9 mouse cellular contexts compared by ENCODE assay signal in the genomic region with DNA sequence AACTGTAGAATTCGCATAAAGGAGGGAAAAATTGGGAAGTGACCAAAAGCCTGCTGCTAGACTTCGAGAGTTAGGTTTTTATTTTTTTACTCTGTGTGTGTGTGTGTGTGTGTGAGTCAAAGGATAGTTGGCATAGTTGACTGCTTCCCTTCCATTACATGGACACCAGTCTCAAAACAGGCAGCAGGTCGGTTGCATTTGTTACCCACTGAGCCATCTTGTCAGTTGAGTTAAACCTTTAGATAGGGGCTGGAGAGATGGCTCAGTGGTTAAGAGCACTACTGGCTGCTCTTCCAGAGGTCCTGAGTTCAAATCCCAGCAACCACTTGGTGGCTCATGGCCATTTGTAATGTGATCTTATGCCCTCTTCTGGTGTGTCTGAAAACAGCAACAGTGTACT. TPM values are rescaled to one million over a fixed set of nuclear protein-coding genes. Genes with fewer than 3 reads are reported as not detected.
DNase-seq lines count a peak whose midpoint lies in the region; ATAC-seq lines count a peak whose summit lies in the region.
"Had no signal": no experiment of that assay in that cellular context is flagged by ENCODE, and none has a peak within 500 bp of the region (broad histone marks: within the 10 kb centered on the region; RNA-seq: fewer than 3 reads in every experiment).

No protein-coding gene starts in this region.

- H3K4me1 ChIP-seq in lung, embryonic 16.5 days (replicated peaks; ENCODE audit: control insufficient read depth, insufficient read depth, low read length), result peaks cover 11% of the 10 kb centered on the region
- peaks cover 13% of the 10 kb centered on the region for H3K4me1 ChIP-seq in embryonic facial prominence, embryonic 15.5 days
- H3K4me1 ChIP-seq in limb, embryonic 10.5 days, result peaks cover 12% of the 10 kb centered on the region
- H3K4me1 ChIP-seq in neural tube, embryonic 15.5 days, result peaks cover 23% of the 10 kb centered on the region

- ATAC-seq in lung, embryonic 16.5 days (ENCODE audit: low read depth), result no peak
- ATAC-seq in embryonic facial prominence, embryonic 15.5 days (ENCODE audit: insufficient number of reproducible peaks, low FRiP score, low TSS enrichment, low read depth), result no peak
- ATAC-seq in neural tube, embryonic 15.5 days (ENCODE audit: low FRiP score), result no peak

- H3K4me2 ChIP-seq in lung, embryonic 16.5 days (ENCODE audit: low read depth, low read length), result peak overlapping the region; percentile 63
- H3K4me2 ChIP-seq in embryonic facial prominence, embryonic 15.5 days (replicated peaks), result peak overlapping the region; percentile 58
- H3K4me2 ChIP-seq in neural tube, embryonic 15.5 days, result peak overlapping the region; percentile 76

- 60% methylated on average over 3 of the region's 3 CpGs for WGBS in lung, embryonic 16.5 days
- 63% methylated on average over 3 of the region's 3 CpGs for WGBS in embryonic facial prominence, embryonic 15.5 days
- WGBS in limb, embryonic 10.5 days, result 84% methylated on average over 3 of the region's 3 CpGs
- 78% methylated on average over 3 of the region's 3 CpGs for WGBS in neural tube, embryonic 15.5 days

- DNase-seq in lung, postnatal 10 days, result no peak
- no peak for DNase-seq in limb, embryonic 10.5 days (ENCODE audit: low spot score)
- DNase-seq in adrenal gland, postnatal 25 days, result no peak
- DNase-seq in adrenal gland, adult 18-20 months (ENCODE audit: low spot score in 2 of 2), result no peak
- DNase-seq in embryo, embryonic 10.5 days (ENCODE audit: low spot score), result no peak
- DNase-seq: right cerebral cortex, postnatal 25 days had no signal

- H3K9ac ChIP-seq in lung, embryonic 16.5 days (ENCODE audit: low read length), result peak overlapping the region; percentile 84
- H3K9ac ChIP-seq in embryonic facial prominence, embryonic 15.5 days, result 0 out of 2 replicates have a peak overlapping the region, but pooled peaks have one; percentile 55
- peak overlapping the region; percentile 83 for H3K9ac ChIP-seq in neural tube, embryonic 15.5 days (replicated peaks)

- no peaks in the 10 kb centered on the region for H3K27me3 ChIP-seq in lung, embryonic 16.5 days (ENCODE audit: control insufficient read depth, insufficient read depth, low read depth, low read length)
- no peaks in the 10 kb centered on the region for H3K27me3 ChIP-seq in embryonic facial prominence, embryonic 15.5 days
- no peaks in the 10 kb centered on the region for H3K27me3 ChIP-seq in limb, embryonic 10.5 days (ENCODE audit: low read depth, poor library complexity, severe bottlenecking)
- H3K27me3 ChIP-seq in neural tube, embryonic 15.5 days (replicated peaks), result no peaks in the 10 kb centered on the region

- H3K36me3 ChIP-seq in lung, embryonic 16.5 days (ENCODE audit: control insufficient read depth, insufficient read depth, low read length), result peaks cover 6% of the 10 kb centered on the region
- peaks cover 11% of the 10 kb centered on the region; the same call in 1 of the 2 replicates for H3K36me3 ChIP-seq in embryonic facial prominence, embryonic 15.5 days
- peaks cover 40% of the 10 kb centered on the region for H3K36me3 ChIP-seq in limb, embryonic 10.5 days
- H3K36me3 ChIP-seq in neural tube, embryonic 15.5 days, result peaks cover 20% of the 10 kb centered on the region

- no peak overlapping the region; the same call in 1 of the 2 replicates for H3K27ac ChIP-seq in lung, embryonic 16.5 days (ENCODE audit: low read length)
- peak overlapping the region; percentile 98 for H3K27ac ChIP-seq in embryonic facial prominence, embryonic 15.5 days (replicated peaks)
- H3K27ac ChIP-seq in limb, embryonic 10.5 days, result no peak overlapping the region
- H3K27ac ChIP-seq in neural tube, embryonic 15.5 days (replicated peaks), result peak overlapping the region; percentile 97

- H3K9me3 ChIP-seq in lung, embryonic 16.5 days (ENCODE audit: control insufficient read depth, low read length), result no peaks in the 10 kb centered on the region
- H3K9me3 ChIP-seq in embryonic facial prominence, embryonic 15.5 days (replicated peaks), result no peaks in the 10 kb centered on the region
- no peaks in the 10 kb centered on the region for H3K9me3 ChIP-seq in limb, embryonic 10.5 days (replicated peaks)
- H3K9me3 ChIP-seq in neural tube, embryonic 15.5 days (replicated peaks), result no peaks in the 10 kb centered on the region

- peak overlapping the region; percentile 79 for H3K4me3 ChIP-seq in lung, embryonic 16.5 days (ENCODE audit: low read length)
- H3K4me3 ChIP-seq in embryonic facial prominence, embryonic 15.5 days (replicated peaks), result peak overlapping the region; percentile 75
- peak overlapping the region; percentile 75 for H3K4me3 ChIP-seq in limb, embryonic 10.5 days
- peak overlapping the region; percentile 72 for H3K4me3 ChIP-seq in neural tube, embryonic 15.5 days (replicated peaks)

RNA-seq across cellular contexts. Expression of gene Zscan21, which starts 1.3 kb away (rescaled TPM):
- polyA plus RNA-seq in lung, embryonic 16.5 days (2015; fragmentation: Nextera tagmentation; extraction: Ambion mirVana), result 57.9 and 61.5 TPM in 2 replicates
- 54.0 and 58.1 TPM in 2 replicates for polyA plus RNA-seq in embryonic facial prominence, embryonic 15.5 days (2015; fragmentation: Nextera tagmentation; extraction: Ambion mirVana)
- polyA plus RNA-seq in limb, embryonic 10.5 days (2016; fragmentation: Nextera tagmentation; extraction: Ambion mirVana), result 87.1 and 97.2 TPM in 2 replicates
- polyA plus RNA-seq in neural tube, embryonic 15.5 days (2015; fragmentation: Nextera tagmentation; extraction: Ambion mirVana), result 75.3 and 80.5 TPM in 2 replicates
- 18.9 and 19.8 TPM in 2 replicates for total RNA-seq in adrenal gland, postnatal 25 days (2021)
- total RNA-seq in adrenal gland, adult 18-20 months (2021), result 10 to 100 TPM; 13.4 to 15.3 TPM

RNA-seq across cellular contexts. Expression of gene Zkscan1, which starts 33.2 kb away (rescaled TPM):
- polyA plus RNA-seq in lung, embryonic 16.5 days (2015; fragmentation: Nextera tagmentation; extraction: Ambion mirVana), result 14.8 and 18.1 TPM in 2 replicates
- 16.5 and 17.8 TPM in 2 replicates for polyA plus RNA-seq in embryonic facial prominence, embryonic 15.5 days (2015; fragmentation: Nextera tagmentation; extraction: Ambion mirVana)
- 24.5 and 29.4 TPM in 2 replicates for polyA plus RNA-seq in limb, embryonic 10.5 days (2016; fragmentation: Nextera tagmentation; extraction: Ambion mirVana)
- polyA plus RNA-seq in neural tube, embryonic 15.5 days (2015; fragmentation: Nextera tagmentation; extraction: Ambion mirVana), result 17.3 and 18.2 TPM in 2 replicates
- 40.4 and 47.5 TPM in 2 replicates for total RNA-seq in adrenal gland, postnatal 25 days (2021)
- 10 to 100 TPM; 30.9 to 37.9 TPM for total RNA-seq in adrenal gland, adult 18-20 months (2021)

RNA-seq across cellular contexts. Expression of gene Zfp113, which starts 37.5 kb away (rescaled TPM):
- polyA plus RNA-seq in lung, embryonic 16.5 days (2015; fragmentation: Nextera tagmentation; extraction: Ambion mirVana), result 22.8 and 24.0 TPM in 2 replicates
- 17.4 and 19.9 TPM in 2 replicates for polyA plus RNA-seq in embryonic facial prominence, embryonic 15.5 days (2015; fragmentation: Nextera tagmentation; extraction: Ambion mirVana)
- polyA plus RNA-seq in limb, embryonic 10.5 days (2016; fragmentation: Nextera tagmentation; extraction: Ambion mirVana), result 29.7 and 36.3 TPM in 2 replicates
- polyA plus RNA-seq in neural tube, embryonic 15.5 days (2015; fragmentation: Nextera tagmentation; extraction: Ambion mirVana), result 22.0 and 24.9 TPM in 2 replicates
- total RNA-seq in adrenal gland, postnatal 25 days (2021), result 11.4 and 14.1 TPM in 2 replicates
- 10 to 100 TPM; 10.1 to 10.9 TPM for total RNA-seq in adrenal gland, adult 18-20 months (2021)

RNA-seq across cellular contexts. Expression of gene Cops6, which starts 42.8 kb away (rescaled TPM):
- polyA plus RNA-seq in lung, embryonic 16.5 days (2015; fragmentation: Nextera tagmentation; extraction: Ambion mirVana), result 292 and 301 TPM in 2 replicates
- 303 and 321 TPM in 2 replicates for polyA plus RNA-seq in embryonic facial prominence, embryonic 15.5 days (2015; fragmentation: Nextera tagmentation; extraction: Ambion mirVana)
- polyA plus RNA-seq in limb, embryonic 10.5 days (2016; fragmentation: Nextera tagmentation; extraction: Ambion mirVana), result 381 and 386 TPM in 2 replicates
- 325 and 328 TPM in 2 replicates for polyA plus RNA-seq in neural tube, embryonic 15.5 days (2015; fragmentation: Nextera tagmentation; extraction: Ambion mirVana)
- total RNA-seq in adrenal gland, postnatal 25 days (2021), result 136 and 140 TPM in 2 replicates
- 100 to 1,000 TPM; 130 to 145 TPM for total RNA-seq in adrenal gland, adult 18-20 months (2021)

RNA-seq across cellular contexts. Expression of gene Ap4m1, which starts 53.8 kb away (rescaled TPM):
- polyA plus RNA-seq in lung, embryonic 16.5 days (2015; fragmentation: Nextera tagmentation; extraction: Ambion mirVana), result 26.2 and 27.4 TPM in 2 replicates
- polyA plus RNA-seq in embryonic facial prominence, embryonic 15.5 days (2015; fragmentation: Nextera tagmentation; extraction: Ambion mirVana), result 26.9 and 27.4 TPM in 2 replicates
- 26.4 and 32.0 TPM in 2 replicates for polyA plus RNA-seq in limb, embryonic 10.5 days (2016; fragmentation: Nextera tagmentation; extraction: Ambion mirVana)
- 22.8 and 23.0 TPM in 2 replicates for polyA plus RNA-seq in neural tube, embryonic 15.5 days (2015; fragmentation: Nextera tagmentation; extraction: Ambion mirVana)
- 19.1 and 25.8 TPM in 2 replicates for total RNA-seq in adrenal gland, postnatal 25 days (2021)
- 10 to 100 TPM; 15.9 to 18.5 TPM for total RNA-seq in adrenal gland, adult 18-20 months (2021)

Comparison
In these comparisons a context has a peak if more than half of its experiments do, and no peak if none do; other contexts are left out.
1. H3K27ac ChIP-seq: peak in embryonic facial prominence, embryonic 15.5 days (single experiment) and neural tube, embryonic 15.5 days (single experiment); none in lung, embryonic 16.5 days (single experiment) and limb, embryonic 10.5 days (single experiment).
2. Peak in every context shown above with its lines, with median percentiles within 50 percentile points of each other: H3K4me2 ChIP-seq, H3K4me3 ChIP-seq and H3K9ac ChIP-seq.